Mouse (Mus musculus) brain, embryonic 14.5 days (tissue): ENCODE measurements at regions not wholly inside any gene's neighbourhood (a gene's known extent, or its start where the extent isn't known, plus 50 kb on each side); places are given as distances from the start of the nearest gene placed in this dataset.

Source experiments
- DNase-seq: peaks from one replicate; pipeline ENCODE4 v3.0.0-alpha.2; 2011; ENCODE audit warnings: low read depth
- CTCF ChIP-seq: fragments of 200-500 bp; IDR thresholded peaks from 2 replicates; pipeline ENCODE4 v1.5.1; 2012; ENCODE audit warnings: inconsistent platforms, mild to moderate bottlenecking, moderate library complexity, borderline replicate concordance; ENCODE audit not compliant: insufficient read depth, insufficient read length; ENCODE audit errors: extremely low read depth
- POLR2A ChIP-seq: fragments of 200-500 bp; IDR thresholded peaks from 2 replicates; pipeline ENCODE4 v1.6.1; 2012; ENCODE audit warnings: mild to moderate bottlenecking, inconsistent platforms, borderline replicate concordance; ENCODE audit not compliant: poor library complexity, insufficient read depth, insufficient read length, severe bottlenecking; ENCODE audit errors: extremely low read depth

DNA sequence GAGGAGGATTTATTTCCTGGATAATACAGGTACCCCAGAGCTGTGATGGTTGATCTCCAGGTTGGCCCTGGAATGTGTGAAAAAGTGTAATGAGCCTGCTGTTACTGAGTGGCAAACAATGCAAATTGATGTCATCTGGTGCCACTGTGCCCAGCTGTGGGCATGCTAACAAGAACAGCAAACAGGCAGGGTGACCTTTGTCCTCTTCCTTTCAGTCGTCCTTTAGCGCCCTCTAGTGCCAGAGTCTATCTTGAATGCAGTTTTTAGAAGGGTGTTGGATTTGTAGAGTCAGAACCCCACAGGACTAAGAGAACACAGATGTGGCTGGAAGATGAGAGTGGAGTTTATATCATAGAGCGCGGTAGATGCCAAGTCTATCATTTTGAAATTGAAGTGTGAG lies 164.3 kb downstream of the Sdhaf3 start:
- no peak for TF ChIP-seq POLR2A
- TF ChIP-seq CTCF: peak; percentile 38; the same call in 1 of the 2 replicates
- DNase-seq: peak; percentile 58

DNA sequence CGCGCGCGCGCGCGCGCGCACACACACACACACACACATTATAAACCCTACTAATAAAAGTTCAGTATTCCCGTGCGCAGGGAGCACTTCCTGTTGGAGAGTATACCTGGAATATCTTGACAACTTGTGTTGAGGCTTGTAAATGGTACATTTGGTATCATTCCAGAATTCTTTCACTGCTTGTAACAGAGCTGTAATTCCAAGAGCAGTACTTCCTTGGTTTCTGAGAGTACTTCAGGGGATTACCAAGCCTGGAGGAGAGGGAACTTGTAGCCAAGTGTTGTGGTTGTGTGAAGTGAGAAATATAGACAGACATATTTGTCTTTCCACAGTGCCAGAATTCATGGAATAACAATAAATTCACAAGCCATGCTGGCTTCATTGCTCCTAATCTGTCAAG lies 177.2 kb downstream of the Sdhaf3 start:
- TF ChIP-seq CTCF (no peak), POLR2A (no peak)
- no peak for DNase-seq

DNA sequence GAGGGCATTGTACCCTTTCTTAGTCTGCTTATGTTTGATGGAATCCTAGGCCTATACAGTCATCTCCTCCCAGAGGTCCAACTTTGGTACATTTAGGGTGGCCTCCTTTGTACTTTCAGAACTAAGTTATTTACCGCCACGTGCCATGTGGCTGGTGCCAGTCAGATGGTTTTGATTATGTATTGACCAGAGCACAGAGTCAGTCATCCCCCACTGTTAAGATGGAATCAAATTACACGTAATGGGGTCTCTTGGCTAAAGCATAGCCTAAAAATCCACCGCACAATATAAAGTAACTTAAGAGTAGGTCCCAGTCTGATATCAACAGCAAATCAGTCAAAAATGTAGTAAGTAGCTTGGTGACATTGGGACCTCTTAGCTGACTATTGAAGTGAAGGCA lies 178.3 kb downstream of the Sdhaf3 start:
- no peak for DNase-seq
- TF ChIP-seq CTCF (no peak), POLR2A (no peak)

GRCm38 (mm10) chr6:7134888-7135287 lies 179.1 kb downstream of the Sdhaf3 start:
- no peak for TF ChIP-seq POLR2A
- TF ChIP-seq CTCF: no peak
- DNase-seq: peak; percentile 12

GRCm38 (mm10) chr6:7181711-7182110 lies 225.9 kb downstream of the Sdhaf3 start:
- TF ChIP-seq CTCF (no peak), POLR2A (no peak)
- no peak for DNase-seq

DNA sequence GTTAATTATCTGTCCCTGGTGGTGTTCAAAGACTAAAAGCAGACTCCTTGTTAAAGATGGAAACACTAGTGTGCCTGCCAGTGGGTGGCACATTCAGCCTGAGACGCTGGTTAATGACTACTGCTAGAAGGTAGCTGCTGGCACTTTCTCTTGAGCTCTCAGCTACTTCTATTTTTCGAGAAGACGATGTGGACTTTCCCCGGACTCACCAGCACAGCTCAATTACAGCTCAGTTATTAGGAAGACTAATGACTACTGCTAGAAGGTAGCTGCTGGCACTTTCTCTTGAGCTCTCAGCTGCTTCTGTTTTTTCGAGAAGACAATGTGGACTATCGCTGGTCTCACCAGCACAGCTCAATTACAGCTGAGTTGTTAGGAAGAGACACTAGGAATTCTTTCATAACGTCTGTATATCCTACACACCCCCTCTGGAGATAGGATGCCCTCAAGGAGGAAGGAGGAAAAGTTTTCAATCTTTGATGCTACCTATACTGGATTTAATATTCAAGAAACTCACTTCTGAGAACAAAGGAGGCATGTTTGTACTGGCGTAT lies 243.3 kb downstream of the Sdhaf3 start:
- DNase-seq: peak; percentile 23
- no peak for TF ChIP-seq CTCF
- TF ChIP-seq POLR2A: no peak

- DNase-seq: peak; percentile 53
- no peak for TF ChIP-seq CTCF
Measured at GRCm38 (mm10) chr6:7215880-7216279, 260.1 kb downstream of the Sdhaf3 start.

- DNase-seq: no peak
Measured at GRCm38 (mm10) chr6:7252286-7252685, 296.5 kb downstream of the Sdhaf3 start.

DNA sequence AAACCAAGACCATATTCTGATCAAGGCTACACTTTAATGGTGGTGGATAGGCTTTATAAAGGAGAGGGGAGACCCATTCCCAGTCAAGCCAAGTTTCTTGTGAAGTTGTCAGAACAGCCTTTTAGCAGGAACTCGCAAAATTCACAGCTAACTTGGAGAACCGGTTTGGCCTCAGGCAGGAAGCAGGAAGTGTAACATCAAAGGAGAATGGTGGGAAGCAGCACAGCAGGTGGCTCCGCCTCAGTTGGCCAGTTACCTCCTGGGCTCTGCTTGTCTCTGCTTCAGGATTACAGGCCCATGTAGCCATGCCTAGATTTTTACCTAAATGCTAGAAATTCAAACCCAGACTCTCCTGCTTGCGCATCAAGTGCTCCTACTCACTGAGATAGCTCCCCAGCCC lies 277.2 kb upstream of the Tac1 start:
- DNase-seq: no peak
- TF ChIP-seq CTCF (no peak), POLR2A (no peak)

More at GRCm38 (mm10) chr6:7252286-7252685, 296.5 kb downstream of the Sdhaf3 start:
- no peak for TF ChIP-seq CTCF
- no peak for TF ChIP-seq POLR2A

GRCm38 (mm10) chr6:7306956-7307355 lies 247.7 kb upstream of the Tac1 start:
- DNase-seq: no peak
- TF ChIP-seq CTCF (no peak), POLR2A (no peak)

- no peak for DNase-seq
- TF ChIP-seq CTCF (no peak), POLR2A (no peak)
Measured at GRCm38 (mm10) chr6:7313496-7313895, 241.2 kb upstream of the Tac1 start.

DNA sequence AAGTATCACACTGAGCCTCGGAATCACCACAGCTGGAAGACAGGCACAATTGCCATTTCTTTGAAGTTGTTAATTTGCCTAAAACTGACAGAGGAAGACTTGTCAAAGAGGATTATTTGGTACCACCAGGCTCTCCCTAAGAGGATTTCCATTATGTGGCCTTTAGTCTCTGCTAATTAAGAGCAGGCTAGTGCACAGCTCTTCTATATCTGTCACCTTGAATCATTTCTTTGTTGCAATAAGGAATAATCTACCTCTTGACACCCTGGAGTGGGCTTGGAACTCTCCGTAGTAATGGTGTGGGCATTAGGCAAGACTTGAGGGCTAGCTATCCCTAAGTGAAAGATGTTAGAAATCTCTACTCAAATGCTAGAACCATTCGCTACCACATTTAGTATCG lies 227.7 kb upstream of the Tac1 start:
- no peak for TF ChIP-seq CTCF
- TF ChIP-seq POLR2A: no peak
- peak; percentile 58 for DNase-seq

DNA sequence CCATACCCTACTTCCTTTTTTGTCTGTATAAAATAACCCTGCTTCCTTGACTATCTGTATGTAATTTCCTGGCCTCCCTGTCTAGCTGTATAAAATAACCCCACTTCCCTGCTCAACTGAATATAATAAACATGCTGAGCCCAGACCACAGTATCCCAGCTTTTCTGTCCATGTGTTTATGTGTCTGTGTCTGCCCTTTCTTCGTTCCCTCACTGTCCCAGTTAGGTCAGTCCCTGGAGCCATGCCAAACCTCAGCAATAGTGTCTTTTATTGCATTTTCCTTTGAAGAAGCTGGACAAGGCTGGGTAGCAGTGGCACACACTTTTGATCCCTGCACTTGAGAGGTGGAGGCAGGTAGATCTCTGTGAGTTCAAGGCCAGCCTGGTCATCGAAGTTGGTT lies 198.0 kb upstream of the Tac1 start:
- TF ChIP-seq POLR2A: no peak
- TF ChIP-seq CTCF: no peak

DNA sequence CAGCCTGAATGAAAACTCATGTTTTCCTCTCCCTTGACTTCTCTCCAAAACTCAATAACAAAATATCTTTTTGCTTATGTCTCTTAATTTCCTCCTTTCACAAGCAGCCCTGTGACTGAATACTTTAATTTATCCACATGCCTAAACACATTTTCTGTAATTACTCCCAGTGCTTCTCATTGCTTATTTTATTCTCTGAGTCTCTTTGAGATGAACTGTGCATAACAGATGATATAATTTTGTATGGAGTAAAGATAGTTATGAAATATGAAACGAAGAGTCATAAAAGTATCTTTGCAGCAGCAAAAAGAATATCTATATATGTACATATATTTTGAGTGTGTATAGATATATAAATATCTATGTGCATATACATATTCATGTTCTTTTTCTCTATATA lies 187.5 kb upstream of the Tac1 start:
- DNase-seq: no peak
- TF ChIP-seq POLR2A: no peak
- no peak for TF ChIP-seq CTCF

More for the DNA sequence above, 198.0 kb upstream of the Tac1 start:
- DNase-seq: no peak
